Mouse (Mus musculus): ENCODE results near the gene Aoc1.

- no peak for TF ChIP-seq CTCF (IDR thresholded peaks at IDR 0.05; ENCODE audit: borderline replicate concordance, insufficient read depth, low read length)
- no peak for TF ChIP-seq POLR2A (IDR thresholded peaks at IDR 0.05; ENCODE audit: low read depth, low read length)
Observed at GRCm38 (mm10) chr6:48958053-48958452, 85.4 kb downstream of the Aoc1 start.
